Mouse (Mus musculus) lung, adult 10 weeks (tissue): Measurements from ENCODE around the gene Rasgrp1. TPM values are rescaled to one million over a fixed set of nuclear protein-coding genes. Genes with fewer than 3 reads are reported as not detected.

Source experiments
- polyA plus RNA-seq: library from polyadenylated mRNA; stranded (reverse); fragments of 350-450 nt; fragmentation: Illumina TruSeq; extraction: RNeasy Lipid Tissue Mini Kit (QIAGEN cat#74804); gene quantifications from one replicate; pipeline ENCODE4 v1.2.3, GENCODE M21; 2014; ENCODE audit warnings: low read depth, low replicate concordance; ENCODE audit not compliant: insufficient read depth

Rasgrp1 gene
- polyA plus RNA-seq = 2.3 TPM

DNA sequence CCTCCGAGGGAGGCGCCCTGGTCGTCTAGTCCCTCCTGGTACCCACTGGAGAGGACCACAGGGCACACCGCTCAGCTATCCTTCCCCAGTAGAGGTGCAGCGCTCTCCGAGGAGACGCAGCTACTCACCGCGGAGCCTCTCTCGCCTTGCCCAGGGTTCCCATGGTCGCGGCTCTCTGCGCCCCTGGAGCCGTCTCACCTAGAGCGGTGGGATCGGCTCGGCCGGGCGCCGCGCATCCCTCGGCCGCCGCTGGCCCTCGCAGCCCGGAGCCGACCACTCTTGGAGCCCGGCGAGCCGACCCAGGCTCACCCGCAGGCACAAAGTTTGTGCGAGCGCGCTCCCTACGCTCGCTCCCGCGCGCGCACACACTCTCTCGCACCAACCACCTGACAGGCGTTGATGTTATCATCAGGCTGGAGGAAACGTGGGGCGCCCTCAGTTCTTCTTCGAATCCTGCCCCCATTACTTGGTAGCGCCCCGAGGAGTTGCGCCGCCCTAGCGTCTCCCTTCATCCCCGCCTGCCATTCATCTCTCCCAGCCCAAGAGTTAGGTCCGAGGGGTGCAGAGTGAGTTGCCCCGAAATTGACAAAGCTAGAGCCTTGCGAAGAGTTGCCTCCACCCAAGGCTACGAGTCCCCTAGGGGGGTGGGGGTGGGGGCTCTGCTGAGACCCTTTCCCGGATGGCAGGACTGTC, at the start of gene Rasgrp1:
TSS of gene Rasgrp1 (minus strand) at position 455 of the 693 bp plus-strand sequence.

DNA sequence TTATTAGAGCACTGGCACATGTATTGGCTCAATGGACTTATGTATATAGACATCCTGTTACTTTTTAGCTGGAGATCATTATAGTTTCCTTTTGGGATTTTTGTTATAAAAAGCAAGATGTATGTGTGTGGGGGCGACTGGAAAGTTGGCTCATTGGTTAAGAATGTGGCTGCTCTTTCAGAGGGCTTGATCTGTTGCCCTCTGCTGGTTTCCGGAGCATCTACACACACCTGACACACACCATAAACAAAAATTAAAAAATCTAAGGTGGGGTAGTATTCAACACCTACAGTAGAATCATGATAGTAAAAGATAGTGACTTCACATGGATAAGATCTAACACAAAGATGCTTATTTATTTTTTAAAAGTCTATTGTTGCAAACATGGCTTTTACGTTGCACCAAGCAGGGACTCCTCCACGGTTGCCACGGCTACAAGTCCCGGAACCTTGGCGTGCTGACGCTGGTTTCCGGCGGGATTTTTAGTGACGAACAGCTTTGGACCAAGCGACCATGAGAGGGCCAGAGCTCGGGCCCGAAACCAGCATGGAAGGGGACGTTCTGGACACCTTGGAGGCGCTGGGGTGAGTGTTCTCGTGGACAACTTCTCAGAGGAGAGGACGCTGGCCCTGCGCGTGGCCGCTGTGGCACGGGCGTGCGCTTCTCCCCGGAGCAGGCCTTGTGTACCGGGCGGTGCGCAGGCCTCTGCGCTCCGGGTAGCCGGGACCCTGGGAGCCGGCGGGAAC, 93.4 kb downstream of the Rasgrp1 start, which contains the start of gene Fam98b:
TSS of gene Fam98b (plus strand) at position 485 of the 746 bp plus-strand sequence.

Other genes starting within 250 kb of the Rasgrp1 start
- 14.0 TPM for gene Spred1, start 221.6 kb downstream of the Rasgrp1 start, polyA plus RNA-seq
- gene Fam98b, start 93.3 kb downstream of the Rasgrp1 start, polyA plus RNA-seq = 18.9 TPM